Mouse (Mus musculus) embryonic facial prominence, embryonic 14.5 days (tissue): ENCODE measurements around the gene Tut7. TPM values are rescaled to one million over a fixed set of nuclear protein-coding genes. Genes with fewer than 3 reads are reported as not detected.
"Not testable (repeated sequence)": the region's sequence is repeated elsewhere in the genome, so short reads cannot be mapped to it uniquely, and the experiment has no call there.

Experiments
- ATAC-seq: fragments of 200-750 bp; cut with Nextera tagmentation; 2 replicates; pipeline ENCODE4 v1.8.0; 2017; ENCODE audit warnings: low read depth, moderate number of reproducible peaks, moderate TSS enrichment
- DNase-seq: peaks from one replicate; pipeline ENCODE4 v3.0.0-alpha.2; 2015; ENCODE audit warnings: low spot score
- H3K27ac ChIP-seq: fragments of 300-500 bp; sonication (generic); replicated peaks from 2 replicates; pipeline ENCODE4 v1.5.1; 2014; ENCODE audit warnings: low read depth, mild to moderate bottlenecking, low read length, moderate library complexity
- H3K27me3 ChIP-seq: fragments of 300-500 bp; sonication (generic); replicated peaks from 2 replicates; pipeline ENCODE4 v1.6.1; 2014; ENCODE audit warnings: low read length; ENCODE audit not compliant: control insufficient read depth, insufficient read depth
- H3K36me3 ChIP-seq: fragments of 300-500 bp; sonication (generic); 2 replicates; pipeline ENCODE4 v1.6.1; 2014; ENCODE audit warnings: low read length, mixed read lengths; ENCODE audit not compliant: control insufficient read depth, insufficient read depth
- H3K4me1 ChIP-seq: fragments of 300-500 bp; sonication (generic); 2 replicates; pipeline ENCODE4 v1.6.1; 2014; ENCODE audit warnings: antibody characterized with exemption, low read length; ENCODE audit not compliant: control insufficient read depth, insufficient read depth
- H3K4me2 ChIP-seq: fragments of 300-500 bp; sonication (generic); 2 replicates; pipeline ENCODE4 v1.6.1; 2014; ENCODE audit warnings: low read depth, mild to moderate bottlenecking, low read length, moderate library complexity, mixed read lengths
- H3K4me3 ChIP-seq: fragments of 300-500 bp; sonication (generic); 2 replicates; pipeline ENCODE4 v1.5.1; 2014; ENCODE audit warnings: low read depth, mild to moderate bottlenecking, low read length
- H3K9ac ChIP-seq: fragments of 300-500 bp; sonication (generic); 2 replicates; pipeline ENCODE4 v1.6.1; 2014; ENCODE audit warnings: low read depth, mild to moderate bottlenecking, low read length, moderate library complexity, mixed read lengths
- H3K9me3 ChIP-seq: fragments of 300-500 bp; sonication (generic); 2 replicates; pipeline ENCODE4 v1.6.1; 2016; ENCODE audit warnings: low read length; ENCODE audit not compliant: control insufficient read depth
- WGBS: fragments of 180-500 bp; shearing (Covaris S2); extraction: QIAGEN DNeasy Blood & Tissue Kit; methylation state at CpG from one replicate; pipeline ENCODE4 v1.1.7; 2014; 5-methylcytosine and 5-hydroxymethylcytosine counted together
- polyA plus RNA-seq: library from polyadenylated mRNA; unstranded; fragments of >200 nt; fragmentation: Nextera tagmentation; extraction: Ambion mirVana; gene quantifications from 2 replicates; pipeline ENCODE4 v1.2.1, GENCODE M21; 2014

Gene Tut7
- polyA plus RNA-seq, 1 experiment from 2014 or later, result 43.5 TPM

DNA sequence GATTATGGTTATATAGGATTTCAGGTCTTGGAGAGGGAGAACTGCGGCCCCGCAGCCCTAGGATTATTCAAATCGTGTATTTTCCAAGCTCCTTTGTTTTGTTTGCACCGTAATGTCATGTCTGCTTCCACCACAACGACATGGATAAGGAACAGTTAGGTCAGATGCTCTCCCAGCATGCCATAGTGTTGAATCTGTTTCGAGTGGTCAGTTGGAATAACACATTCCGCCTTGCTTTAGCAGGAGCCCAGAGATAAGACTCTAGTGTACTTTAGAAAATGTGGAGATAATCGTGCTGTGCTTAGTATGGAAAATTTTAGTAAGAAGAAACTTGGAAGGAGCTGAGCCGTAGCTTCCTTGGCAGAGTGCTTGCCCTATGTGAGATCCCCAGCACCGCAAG is 27.4 kb upstream of the Tut7 start:
- Histone ChIP-seq H3K9me3 (no peaks in the 10 kb centered on the region), H3K36me3 (no peaks in the 10 kb centered on the region), H3K27ac (no peak overlapping the region), H3K9ac (no peak overlapping the region), H3K4me3 (no peak overlapping the region), H3K4me2 (no peak overlapping the region), H3K4me1 (no peaks in the 10 kb centered on the region), H3K27me3 (no peaks in the 10 kb centered on the region)
- 0 out of 2 replicates have a peak, but pooled peaks have one; percentile 26 for ATAC-seq
- 56% methylated on average over 10 of the region's 10 CpGs for WGBS
- no peak for DNase-seq

DNA sequence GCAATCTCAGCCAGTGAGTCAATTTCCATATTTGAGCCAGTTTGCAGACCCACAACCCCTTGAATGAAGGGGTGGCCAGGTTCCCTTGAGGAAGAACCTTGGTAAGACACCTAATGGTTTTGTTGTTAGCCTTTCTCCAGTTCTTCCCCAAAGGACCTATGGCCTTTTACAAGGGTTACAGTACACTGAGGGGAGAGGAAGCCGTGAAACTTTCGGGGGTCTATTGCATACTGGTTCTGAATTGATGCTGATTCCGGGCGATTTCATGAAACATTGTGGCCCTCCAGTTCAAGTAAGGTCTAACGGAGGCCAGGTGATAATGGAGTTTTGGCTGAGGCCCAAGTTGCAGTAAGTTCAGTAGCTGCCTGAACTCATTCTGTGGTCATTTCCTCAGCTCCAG is 21.7 kb upstream of the Tut7 start:
- no peaks in the 10 kb centered on the region for H3K9me3 ChIP-seq
- H3K4me1 ChIP-seq, result no peaks in the 10 kb centered on the region
- no peak for DNase-seq
- ATAC-seq, result no peak
- 83% methylated on average over 5 of the region's 5 CpGs for WGBS
- H3K27me3 ChIP-seq, result no peaks in the 10 kb centered on the region
- H3K4me3 ChIP-seq, result no peak overlapping the region
- H3K9ac ChIP-seq, result no peak overlapping the region
- H3K27ac ChIP-seq, result no peak overlapping the region
- H3K4me2 ChIP-seq, result no peak overlapping the region
- no peaks in the 10 kb centered on the region for H3K36me3 ChIP-seq

GRCm38 (mm10) chr13:59843976-59844375 is 21.0 kb upstream of the Tut7 start:
- H3K4me3 ChIP-seq, result no peak overlapping the region
- no peaks in the 10 kb centered on the region for H3K9me3 ChIP-seq
- H3K9ac ChIP-seq, result no peak overlapping the region
- no peak for ATAC-seq
- no peaks in the 10 kb centered on the region for H3K4me1 ChIP-seq
- DNase-seq, result no peak
- H3K27ac ChIP-seq, result no peak overlapping the region
- H3K27me3 ChIP-seq, result no peaks in the 10 kb centered on the region
- 87% methylated on average over 5 of the region's 5 CpGs for WGBS
- no peaks in the 10 kb centered on the region for H3K36me3 ChIP-seq
- H3K4me2 ChIP-seq, result no peak overlapping the region

DNA sequence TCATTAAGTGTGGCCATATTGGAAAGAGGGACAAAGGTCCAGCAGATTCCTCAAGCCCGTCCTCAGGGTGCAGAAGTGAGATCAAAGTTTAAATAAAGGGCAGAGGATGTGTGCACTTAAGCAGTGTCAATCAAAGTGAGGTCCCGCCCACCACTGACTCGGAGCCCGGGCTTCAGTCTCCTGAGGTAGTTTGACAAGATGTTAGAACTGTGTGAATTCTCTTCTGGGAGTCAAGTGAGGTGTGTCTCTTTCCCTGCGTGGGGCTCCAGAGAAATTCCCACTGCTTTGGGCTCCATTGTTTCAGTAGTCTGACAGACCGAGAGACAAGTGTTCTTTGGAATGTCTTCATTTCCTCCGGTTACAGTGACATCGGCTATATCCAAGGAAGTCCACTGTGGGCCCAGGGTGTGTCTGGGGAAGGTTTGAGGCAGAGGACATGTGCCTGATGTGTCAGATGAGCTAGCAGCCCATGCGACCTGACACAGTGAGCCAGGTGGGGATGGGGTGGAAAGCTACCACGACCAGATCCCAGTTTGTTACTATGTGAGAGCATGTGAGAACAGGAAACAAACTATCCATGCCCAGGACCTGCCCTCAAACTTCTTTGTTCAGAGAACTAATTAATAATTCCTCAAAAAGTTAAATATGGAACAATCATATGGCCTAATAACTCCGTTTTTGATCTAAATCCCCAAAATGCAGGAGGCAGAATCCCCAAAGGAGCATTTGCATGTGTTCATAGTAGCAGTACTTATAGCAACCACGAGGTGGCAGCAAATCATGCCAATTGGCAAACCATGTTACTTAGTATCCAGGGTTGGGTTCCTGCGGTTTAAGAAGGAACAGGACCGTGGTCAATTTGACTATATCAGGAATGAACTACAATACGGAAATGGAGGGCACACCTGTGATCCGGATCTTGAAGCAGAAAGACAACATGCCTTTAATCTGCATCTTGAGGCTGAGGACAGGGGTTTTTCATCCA is 19.6 kb upstream of the Tut7 start:
- no peak overlapping the region for H3K9ac ChIP-seq
- H3K4me3 ChIP-seq, result no peak overlapping the region
- H3K9me3 ChIP-seq, result no peaks in the 10 kb centered on the region
- no peaks in the 10 kb centered on the region for H3K36me3 ChIP-seq
- no peak overlapping the region for H3K27ac ChIP-seq
- 30% methylated on average over 16 of the region's 16 CpGs for WGBS
- H3K4me1 ChIP-seq, result no peaks in the 10 kb centered on the region
- peak; percentile 91 for DNase-seq
- H3K27me3 ChIP-seq, result no peaks in the 10 kb centered on the region
- peak; percentile 44; the same call in 1 of the 2 replicates for ATAC-seq
- 0 out of 2 replicates have a peak overlapping the region, but pooled peaks have one; percentile 2 for H3K4me2 ChIP-seq

- not testable (repeated sequence) for H3K9me3 ChIP-seq, H3K36me3 ChIP-seq, H3K27ac ChIP-seq, H3K4me3 ChIP-seq, DNase-seq, H3K9ac ChIP-seq, H3K27me3 ChIP-seq, ATAC-seq, H3K4me2 ChIP-seq, H3K4me1 ChIP-seq
- WGBS, result 92% methylated on average over 10 of the region's 14 CpGs
Observed at GRCm38 (mm10) chr13:59841761-59842160, 18.8 kb upstream of the Tut7 start.

GRCm38 (mm10) chr13:59840429-59841169 is 17.7 kb upstream of the Tut7 start:
- ATAC-seq (peak; percentile 55; the same call in 1 of the 2 replicates), DNase-seq (peak; percentile 94)
- no peak overlapping the region for H3K4me3 ChIP-seq
- H3K36me3 ChIP-seq, result no peaks in the 10 kb centered on the region
- no peak overlapping the region for H3K9ac ChIP-seq
- no peaks in the 10 kb centered on the region for H3K27me3 ChIP-seq
- WGBS, result 75% methylated on average over 11 of the region's 11 CpGs
- no peaks in the 10 kb centered on the region for H3K9me3 ChIP-seq
- H3K27ac ChIP-seq, result no peak overlapping the region
- H3K4me2 ChIP-seq, result no peak overlapping the region
- no peaks in the 10 kb centered on the region for H3K4me1 ChIP-seq

- WGBS, result 88% methylated on average over 7 of the region's 9 CpGs
- no peak for ATAC-seq
- Histone ChIP-seq H3K27me3 (no peaks in the 10 kb centered on the region), H3K4me1 (no peaks in the 10 kb centered on the region), H3K27ac (no peak overlapping the region), H3K36me3 (no peaks in the 10 kb centered on the region), H3K4me2 (no peak overlapping the region), H3K9ac (no peak overlapping the region), H3K9me3 (no peaks in the 10 kb centered on the region), H3K4me3 (no peak overlapping the region)
- DNase-seq, result no peak
Observed at GRCm38 (mm10) chr13:59839356-59839755, 16.4 kb upstream of the Tut7 start.

DNA sequence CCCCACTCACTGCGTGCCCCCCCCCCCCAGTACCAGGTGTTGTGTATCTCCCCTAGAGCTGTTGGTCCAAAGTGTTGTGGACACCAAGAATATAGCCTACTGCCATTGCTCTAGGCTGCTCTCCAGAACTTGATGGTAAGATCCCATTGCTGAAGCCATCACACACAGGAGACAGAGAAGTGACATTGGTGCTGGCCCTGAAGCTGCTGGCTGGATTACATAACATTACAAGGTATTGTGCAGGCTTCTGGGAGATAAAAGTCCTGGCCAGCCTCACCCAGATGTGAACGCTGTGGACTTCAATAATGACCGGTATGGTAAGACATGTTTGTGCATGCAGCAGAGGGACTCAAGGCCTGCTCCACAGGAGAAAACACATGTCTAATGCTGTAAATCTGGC is 15.5 kb upstream of the Tut7 start:
- no peak overlapping the region for H3K4me2 ChIP-seq
- no peaks in the 10 kb centered on the region for H3K4me1 ChIP-seq
- 81% methylated on average over 3 of the region's 3 CpGs for WGBS
- no peaks in the 10 kb centered on the region for H3K36me3 ChIP-seq
- no peak for ATAC-seq
- no peak overlapping the region for H3K27ac ChIP-seq
- no peak overlapping the region for H3K9ac ChIP-seq
- no peak for DNase-seq
- no peak overlapping the region for H3K4me3 ChIP-seq
- H3K27me3 ChIP-seq, result no peaks in the 10 kb centered on the region
- no peaks in the 10 kb centered on the region for H3K9me3 ChIP-seq
